Mouse (Mus musculus) limb, embryonic 15.5 days (tissue): Measurements from ENCODE around the gene Gm11084. TPM values are rescaled to one million over a fixed set of nuclear protein-coding genes. Genes with fewer than 3 reads are reported as not detected.

Experiments used
- ATAC-seq: fragments of 200-750 bp; cut with Nextera tagmentation; 2 replicates; pipeline ENCODE4 v1.8.0; 2017; ENCODE audit warnings: low read depth, moderate TSS enrichment; ENCODE audit not compliant: insufficient number of reproducible peaks, low FRiP score, low TSS enrichment
- H3K27ac ChIP-seq: fragments of 300-500 bp; sonication (generic); 2 replicates; pipeline ENCODE4 v1.5.1; 2015; ENCODE audit warnings: moderate library complexity, mild to moderate bottlenecking, inconsistent platforms
- H3K27me3 ChIP-seq: fragments of 300-500 bp; sonication (generic); 2 replicates; pipeline ENCODE4 v1.6.1; 2015; ENCODE audit warnings: inconsistent platforms
- H3K36me3 ChIP-seq: fragments of 300-500 bp; sonication (generic); 2 replicates; pipeline ENCODE4 v1.6.1; 2015; ENCODE audit warnings: inconsistent platforms
- H3K4me1 ChIP-seq: fragments of 300-500 bp; sonication (generic); 2 replicates; pipeline ENCODE4 v1.6.1; 2015; ENCODE audit warnings: inconsistent platforms
- H3K4me2 ChIP-seq: fragments of 300-500 bp; sonication (generic); 2 replicates; pipeline ENCODE4 v1.6.1; 2015; ENCODE audit warnings: mild to moderate bottlenecking, inconsistent platforms
- H3K4me3 ChIP-seq: fragments of 300-500 bp; sonication (generic); 2 replicates; pipeline ENCODE4 v1.5.1; 2015; ENCODE audit warnings: mild to moderate bottlenecking, inconsistent platforms
- H3K9ac ChIP-seq: fragments of 300-500 bp; sonication (generic); 2 replicates; pipeline ENCODE4 v1.6.1; 2015; ENCODE audit warnings: inconsistent platforms
- H3K9me3 ChIP-seq: fragments of 300-500 bp; sonication (generic); 2 replicates; pipeline ENCODE4 v1.6.1; 2016; ENCODE audit warnings: inconsistent platforms
- WGBS: fragments of 180-500 bp; shearing (Covaris S2); methylation state at CpG from one replicate; pipeline ENCODE4 v1.1.7; 2015; 5-methylcytosine and 5-hydroxymethylcytosine counted together
- polyA plus RNA-seq: library from polyadenylated mRNA; unstranded; fragments of >200 nt; fragmentation: Nextera tagmentation; extraction: Ambion mirVana; gene quantifications from 2 replicates; pipeline ENCODE4 v1.2.1, GENCODE M21; 2015

The Gm11084 gene
- polyA plus RNA-seq, 1 experiment from 2014 or later: not detected

DNA sequence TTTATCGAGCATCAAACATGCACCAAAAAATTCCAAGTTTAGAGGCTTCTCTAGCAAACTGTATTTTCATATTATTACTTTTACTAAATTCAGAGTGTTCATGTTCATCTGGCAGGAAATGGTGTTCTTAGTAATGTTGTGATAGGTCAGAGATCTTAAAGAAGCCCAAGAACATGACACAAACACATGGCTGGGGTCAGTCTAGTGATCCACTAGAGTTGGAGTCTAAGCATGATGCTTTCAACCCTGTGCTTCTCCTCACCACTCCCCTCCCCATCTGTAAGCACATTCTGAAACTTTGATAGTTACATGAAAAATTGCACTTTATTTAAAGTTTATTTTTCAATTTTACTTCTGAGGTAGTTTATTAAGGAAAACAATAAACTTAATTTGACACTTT, 9.2 kb downstream of the Gm11084 start:
- WGBS: 39% methylated on average over 1 of the region's 1 CpGs
- no peaks in the 10 kb centered on the region for H3K27me3 ChIP-seq
- H3K9me3 ChIP-seq: no peaks in the 10 kb centered on the region
- no peak for ATAC-seq
- no peaks in the 10 kb centered on the region for H3K36me3 ChIP-seq
- H3K9ac ChIP-seq: no peak overlapping the region
- peaks cover 12% of the 10 kb centered on the region for H3K4me1 ChIP-seq
- H3K4me3 ChIP-seq: peak overlapping the region; percentile 16
- peak overlapping the region; percentile 36 for H3K4me2 ChIP-seq
- no peak overlapping the region for H3K27ac ChIP-seq

DNA sequence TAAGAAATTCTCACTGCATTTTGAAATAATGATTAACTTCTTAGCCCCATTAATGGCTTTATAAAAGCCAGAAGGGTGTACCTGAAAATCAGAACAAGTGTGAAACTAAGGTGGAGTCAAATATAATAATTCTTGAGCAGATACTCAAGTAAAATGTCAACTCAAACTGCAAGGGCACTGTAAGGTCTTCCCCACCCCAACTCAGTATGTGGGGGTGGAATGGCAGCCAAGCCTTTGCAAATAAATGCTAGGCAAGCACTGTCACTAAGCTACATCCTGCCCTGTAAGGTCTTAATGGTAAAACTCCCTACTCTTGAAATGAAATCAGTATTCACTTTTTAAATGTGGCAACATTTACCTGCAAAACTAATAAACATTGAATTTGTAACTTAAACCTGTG, 10.5 kb downstream of the Gm11084 start:
- no peak overlapping the region for H3K27ac ChIP-seq
- H3K27me3 ChIP-seq: no peaks in the 10 kb centered on the region
- no peaks in the 10 kb centered on the region for H3K9me3 ChIP-seq
- H3K4me1 ChIP-seq: peaks cover 12% of the 10 kb centered on the region
- no peak for ATAC-seq
- H3K36me3 ChIP-seq: peaks cover 4% of the 10 kb centered on the region
- H3K4me3 ChIP-seq: no peak overlapping the region
- no peak overlapping the region for H3K4me2 ChIP-seq
- no peak overlapping the region for H3K9ac ChIP-seq

DNA sequence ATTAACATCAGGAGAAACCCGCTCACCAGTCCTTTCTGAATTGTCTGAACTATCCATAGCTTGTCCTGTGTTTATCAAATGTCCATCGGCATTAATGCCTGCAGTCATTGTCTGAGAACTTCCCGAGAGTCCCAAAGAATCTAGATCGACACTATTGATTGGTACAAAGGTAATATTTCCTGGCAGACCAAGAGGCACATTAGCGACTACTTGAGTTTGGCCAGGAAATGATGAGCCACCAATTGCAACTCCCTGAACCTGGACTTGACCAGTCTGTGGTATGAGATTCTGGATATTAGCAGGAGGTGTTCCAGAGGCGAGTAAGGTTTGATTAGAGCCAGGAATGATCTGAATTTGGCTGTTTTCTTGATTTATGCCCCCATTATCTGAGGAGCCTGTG, 15.7 kb downstream of the Gm11084 start:
- WGBS: 91% methylated on average over 6 of the region's 6 CpGs
- Histone ChIP-seq H3K36me3 (peaks cover 21% of the 10 kb centered on the region), H3K4me1 (peaks cover 4% of the 10 kb centered on the region), H3K9ac (no peak overlapping the region), H3K4me3 (no peak overlapping the region), H3K27ac (no peak overlapping the region), H3K4me2 (no peak overlapping the region), H3K9me3 (no peaks in the 10 kb centered on the region), H3K27me3 (no peaks in the 10 kb centered on the region)
- ATAC-seq: no peak

DNA sequence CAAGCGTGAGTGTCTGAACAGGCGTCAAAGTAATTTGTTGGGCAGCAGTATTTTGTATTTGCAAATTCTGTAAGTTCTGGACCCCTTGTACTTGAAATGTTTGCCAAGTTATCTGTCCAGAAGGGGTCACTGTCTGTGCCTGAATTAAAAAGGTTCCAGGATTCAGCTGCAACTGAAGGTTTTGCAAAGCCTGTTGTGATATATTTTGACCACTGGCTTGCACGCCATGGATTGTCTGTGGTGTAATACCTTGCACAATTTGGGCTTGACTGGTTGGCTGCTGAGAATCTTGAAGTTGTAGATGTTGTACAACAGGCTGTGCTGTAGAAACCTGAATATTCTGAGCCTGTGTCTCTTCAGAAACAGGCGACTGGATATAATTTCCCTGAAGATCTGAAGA, 16.2 kb downstream of the Gm11084 start:
- Histone ChIP-seq H3K27me3 (no peaks in the 10 kb centered on the region), H3K4me3 (no peak overlapping the region), H3K4me1 (no peaks in the 10 kb centered on the region), H3K9ac (no peak overlapping the region), H3K4me2 (no peak overlapping the region), H3K9me3 (no peaks in the 10 kb centered on the region), H3K27ac (no peak overlapping the region), H3K36me3 (peaks cover 21% of the 10 kb centered on the region)
- WGBS: 93% methylated on average over 4 of the region's 4 CpGs
- no peak for ATAC-seq

DNA sequence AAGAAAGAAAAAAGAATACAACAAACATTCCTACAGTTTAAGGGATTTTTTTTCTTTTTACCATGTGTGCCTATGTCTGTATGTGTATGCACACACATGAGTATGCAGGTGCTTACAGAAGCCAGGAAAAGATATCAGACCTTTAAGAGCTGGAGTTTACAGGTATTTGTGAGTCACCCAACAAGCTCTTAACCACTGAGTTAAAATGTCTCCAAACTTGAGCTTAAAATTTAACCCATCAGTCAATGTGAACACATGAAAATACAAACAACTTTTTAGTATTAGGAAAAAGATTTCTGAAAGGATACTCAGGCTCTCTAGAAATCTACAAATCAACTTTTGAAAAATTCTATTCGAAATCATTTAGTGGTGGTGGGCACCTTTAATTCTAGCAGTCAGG, 18.0 kb downstream of the Gm11084 start:
- no peaks in the 10 kb centered on the region for H3K27me3 ChIP-seq

DNA sequence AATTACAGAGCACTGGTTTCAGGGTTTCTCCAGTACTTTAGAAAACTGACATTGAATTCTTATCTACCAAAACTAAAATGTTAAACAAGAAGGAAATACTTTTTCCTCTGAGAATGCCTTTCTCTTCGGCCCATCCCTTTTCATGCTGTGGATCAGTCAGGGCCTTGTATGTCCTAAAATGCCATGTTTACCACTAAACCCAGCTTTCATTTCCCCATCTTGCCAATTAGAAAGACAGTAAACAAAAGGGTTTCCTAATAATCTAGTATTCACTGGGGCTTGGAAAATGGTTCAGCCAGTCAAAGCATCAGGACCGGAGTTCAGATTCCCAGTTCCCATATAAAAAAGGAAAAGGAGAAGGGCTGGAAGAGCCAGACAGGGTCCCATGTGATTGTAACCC, 21.1 kb downstream of the Gm11084 start:
- no peak overlapping the region for H3K4me2 ChIP-seq
- peaks cover 20% of the 10 kb centered on the region for H3K36me3 ChIP-seq
- no peak overlapping the region for H3K9ac ChIP-seq
- no peak overlapping the region for H3K4me3 ChIP-seq
- 78% methylated on average over 2 of the region's 2 CpGs for WGBS
- H3K9me3 ChIP-seq: no peaks in the 10 kb centered on the region
- ATAC-seq: no peak
- no peaks in the 10 kb centered on the region for H3K4me1 ChIP-seq
- no peak overlapping the region for H3K27ac ChIP-seq
- H3K27me3 ChIP-seq: no peaks in the 10 kb centered on the region

More for the DNA sequence above, 18.0 kb downstream of the Gm11084 start:
- no peak overlapping the region for H3K27ac ChIP-seq
- no peak for ATAC-seq
- no peaks in the 10 kb centered on the region for H3K9me3 ChIP-seq
- no peak overlapping the region for H3K9ac ChIP-seq
- no peaks in the 10 kb centered on the region for H3K4me1 ChIP-seq
- peaks cover 21% of the 10 kb centered on the region for H3K36me3 ChIP-seq
- no peak overlapping the region for H3K4me2 ChIP-seq
- no peak overlapping the region for H3K4me3 ChIP-seq
- WGBS: 92% methylated on average over 1 of the region's 1 CpGs

DNA sequence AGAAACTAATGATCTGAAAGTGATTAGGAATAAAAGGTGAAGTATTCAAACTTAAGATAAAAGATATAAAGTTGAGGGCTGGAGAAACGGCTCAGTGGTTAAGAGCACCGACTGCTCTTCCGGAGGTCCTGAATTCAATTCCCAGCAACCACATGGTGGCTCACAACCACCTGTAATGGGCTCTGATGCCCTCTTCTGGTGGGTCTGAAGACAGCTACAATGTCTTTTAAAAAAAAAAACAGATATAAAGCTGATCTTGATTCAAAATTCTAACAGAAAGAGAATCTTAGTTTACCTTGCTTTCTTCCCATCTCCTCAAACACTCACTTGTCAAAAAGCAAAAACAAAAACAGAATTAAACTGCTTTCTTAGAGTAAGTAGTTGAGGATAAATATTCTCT, 30.1 kb downstream of the Gm11084 start:
- WGBS: 98% methylated on average over 3 of the region's 3 CpGs
- Histone ChIP-seq H3K27ac (no peak overlapping the region), H3K4me1 (no peaks in the 10 kb centered on the region), H3K36me3 (peaks cover 31% of the 10 kb centered on the region), H3K27me3 (no peaks in the 10 kb centered on the region), H3K4me3 (no peak overlapping the region), H3K9ac (no peak overlapping the region), H3K4me2 (no peak overlapping the region), H3K9me3 (no peaks in the 10 kb centered on the region)
- ATAC-seq: no peak

DNA sequence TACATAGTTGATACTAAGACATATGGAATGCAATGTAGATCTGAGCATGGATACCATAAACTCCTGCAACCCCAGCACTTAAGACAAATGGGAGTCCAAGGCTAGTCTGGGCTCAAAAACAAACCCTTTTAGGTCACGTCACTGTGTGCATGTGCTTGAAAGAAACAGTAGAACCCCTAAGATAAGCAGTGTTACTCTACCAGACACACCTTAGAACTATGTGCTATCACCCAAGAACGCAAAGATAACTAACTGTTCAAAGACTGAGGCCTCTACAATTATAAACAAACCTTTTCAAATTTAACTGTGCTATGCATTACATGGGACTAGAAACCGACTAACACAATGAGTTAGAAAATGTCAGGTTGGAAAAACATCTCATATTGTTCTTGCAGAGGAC, 33.5 kb downstream of the Gm11084 start:
- no peak for ATAC-seq
- no peaks in the 10 kb centered on the region for H3K4me1 ChIP-seq
- peaks cover 37% of the 10 kb centered on the region for H3K36me3 ChIP-seq

DNA sequence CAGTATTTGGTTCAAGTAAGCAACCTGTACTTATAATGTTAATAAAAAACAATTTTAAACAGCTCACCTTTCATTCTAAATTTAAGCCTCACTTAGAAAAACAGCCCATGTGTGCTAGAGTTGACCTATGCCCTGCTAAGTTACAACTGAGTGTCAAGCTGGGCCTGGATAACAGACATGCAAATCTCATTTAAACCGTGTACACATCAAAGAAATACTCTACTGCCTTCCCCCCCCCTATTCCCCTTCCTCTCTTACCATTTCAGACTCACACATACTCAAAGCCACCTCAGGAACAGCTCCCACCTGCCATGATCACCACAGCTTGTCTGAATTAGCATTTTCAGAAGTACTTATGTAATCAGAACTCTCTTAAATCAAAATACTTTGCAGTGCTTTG, 50.6 kb downstream of the Gm11084 start:
- WGBS: 0% methylated on average over 1 of the region's 1 CpGs
- ATAC-seq: no peak
- no peak overlapping the region for H3K27ac ChIP-seq

More for the DNA sequence above, 33.5 kb downstream of the Gm11084 start:
- 96% methylated on average over 3 of the region's 3 CpGs for WGBS
- Histone ChIP-seq H3K9ac (no peak overlapping the region), H3K27me3 (no peaks in the 10 kb centered on the region), H3K9me3 (no peaks in the 10 kb centered on the region), H3K27ac (no peak overlapping the region), H3K4me3 (no peak overlapping the region), H3K4me2 (no peak overlapping the region)

DNA sequence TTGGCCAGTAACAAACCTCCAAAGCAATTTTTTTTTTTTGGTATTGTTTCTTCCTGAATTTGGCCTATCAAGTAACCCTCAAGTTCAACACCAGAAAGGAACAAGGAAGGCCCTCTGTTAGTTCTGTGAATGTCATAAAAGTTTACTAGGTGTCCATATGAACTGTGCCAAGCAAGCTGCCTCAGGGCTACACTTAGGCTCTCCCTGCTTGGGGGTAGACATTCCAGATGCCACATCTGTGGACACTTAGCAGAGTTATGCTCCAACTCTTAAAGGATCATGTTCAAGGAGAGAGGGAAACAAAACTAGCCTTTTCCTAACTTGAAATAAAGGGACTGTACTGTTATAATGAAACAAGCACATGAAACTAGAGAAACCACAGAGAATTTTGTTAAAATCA, 54.3 kb downstream of the Gm11084 start:
- H3K36me3 ChIP-seq: peaks cover 15% of the 10 kb centered on the region
- no peak for ATAC-seq
- H3K4me1 ChIP-seq: peaks cover 13% of the 10 kb centered on the region
- H3K4me3 ChIP-seq: no peak overlapping the region
- H3K27me3 ChIP-seq: no peaks in the 10 kb centered on the region
- H3K9ac ChIP-seq: no peak overlapping the region
- H3K9me3 ChIP-seq: no peaks in the 10 kb centered on the region
- H3K27ac ChIP-seq: peak overlapping the region; percentile 12; the same call in 1 of the 2 replicates
- H3K4me2 ChIP-seq: no peak overlapping the region

More for the DNA sequence above, 50.6 kb downstream of the Gm11084 start:
- H3K9me3 ChIP-seq: no peaks in the 10 kb centered on the region
- H3K4me2 ChIP-seq: no peak overlapping the region
- no peak overlapping the region for H3K4me3 ChIP-seq
- H3K4me1 ChIP-seq: peaks cover 13% of the 10 kb centered on the region
- no peak overlapping the region for H3K9ac ChIP-seq
- H3K27me3 ChIP-seq: no peaks in the 10 kb centered on the region
- peaks cover 22% of the 10 kb centered on the region for H3K36me3 ChIP-seq

DNA sequence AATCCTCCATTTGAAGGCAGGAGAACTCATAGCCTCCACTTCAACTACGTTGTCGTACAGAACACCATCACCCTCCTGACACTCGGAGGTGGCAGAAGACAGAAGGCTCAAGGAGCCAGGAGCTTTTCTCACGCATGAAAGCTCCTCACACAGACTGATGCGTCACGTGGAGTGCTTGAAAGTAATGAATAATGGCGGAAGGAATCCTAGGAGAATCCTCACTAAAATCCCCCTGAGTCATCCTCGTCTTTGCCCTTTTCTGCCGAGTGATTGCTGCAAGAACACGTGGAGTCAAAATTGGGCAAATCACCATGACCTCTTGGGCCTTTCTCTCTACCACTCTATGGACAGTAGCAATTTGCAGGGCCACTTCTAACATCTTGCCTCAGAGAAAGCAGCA, 61.5 kb downstream of the Gm11084 start:
- Histone ChIP-seq H3K27me3 (no peaks in the 10 kb centered on the region), H3K36me3 (no peaks in the 10 kb centered on the region), H3K27ac (no peak overlapping the region), H3K4me2 (no peak overlapping the region), H3K4me1 (no peaks in the 10 kb centered on the region), H3K9ac (no peak overlapping the region), H3K4me3 (no peak overlapping the region), H3K9me3 (no peaks in the 10 kb centered on the region)
- WGBS: 90% methylated on average over 10 of the region's 10 CpGs
- no peak for ATAC-seq
